ENCODE assay signal across 10 mouse cellular contexts in the genomic region with DNA sequence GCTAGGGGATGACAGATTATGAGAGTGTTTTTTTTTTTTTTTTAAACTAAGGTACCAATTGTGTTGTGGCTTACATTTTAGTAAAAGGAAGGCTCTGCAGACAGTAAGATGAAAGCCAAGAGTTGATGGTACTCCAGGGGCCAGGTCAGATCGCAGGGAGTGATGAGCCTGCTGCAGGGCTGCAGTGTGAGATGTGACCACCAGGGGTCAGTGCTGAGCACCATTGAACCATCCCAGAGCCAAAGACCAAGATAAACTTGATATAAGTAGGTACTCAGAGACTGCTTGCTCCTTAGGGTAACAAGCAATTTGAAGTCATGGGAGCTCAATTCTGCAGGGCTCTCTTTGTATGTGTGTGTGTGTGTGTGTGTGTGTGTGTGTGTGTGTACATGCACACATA. TPM values are rescaled to one million over a fixed set of nuclear protein-coding genes. Genes with fewer than 3 reads are reported as not detected.
DNase-seq lines count a peak whose midpoint lies in the region; ATAC-seq lines count a peak whose summit lies in the region.
"Had no signal": no experiment of that assay in that cellular context is flagged by ENCODE, and none has a peak within 500 bp of the region (broad histone marks: within the 10 kb centered on the region; RNA-seq: fewer than 3 reads in every experiment).

No protein-coding gene starts in this region.

- H3K27ac ChIP-seq in kidney, embryonic 14.5 days (ENCODE audit: low read depth, low read length), result no peak overlapping the region
- H3K27ac ChIP-seq: heart, embryonic 13.5 days had no signal

- no peaks in the 10 kb centered on the region for H3K9me3 ChIP-seq in kidney, embryonic 14.5 days (ENCODE audit: control insufficient read depth, low read length)

- no peak for ATAC-seq in kidney, embryonic 14.5 days (ENCODE audit: low FRiP score, low TSS enrichment)

- 27% methylated on average over 1 of the region's 1 CpGs for WGBS in kidney, embryonic 14.5 days

- H3K27me3 ChIP-seq in kidney, embryonic 14.5 days (ENCODE audit: control insufficient read depth, insufficient read depth, low read length), result no peaks in the 10 kb centered on the region
- H3K27me3 ChIP-seq: heart, embryonic 13.5 days had no signal

- peak; percentile 4 to 45 for DNase-seq in kidney, adult 8-10 months
- peak; percentile 61 for DNase-seq in NIH3T3 (ENCODE audit: low read depth)
- peak; percentile 6 for DNase-seq in c-Kit-positive CD71-positive TER-119-negative erythroid progenitor cells, embryonic 14.5 days (ENCODE audit: low read depth)
- peak; percentile 20 to 61 for DNase-seq in frontal cortex, postnatal 14 days (ENCODE audit: low spot score in 2 of 2)
- DNase-seq in left cerebral cortex, postnatal 25 days (ENCODE audit: low spot score in 2 of 2), result peak; percentile 54 to 55
- DNase-seq in retina, postnatal 1 day, result peak; percentile 60
- DNase-seq in T-cell, adult 2 months (ENCODE audit: low spot score), result no peak

- H3K4me3 ChIP-seq in kidney, embryonic 14.5 days (ENCODE audit: low read length), result no peak overlapping the region
- H3K4me3 ChIP-seq: heart, embryonic 13.5 days; myocyte had no signal

- no peak overlapping the region for H3K4me2 ChIP-seq in kidney, embryonic 14.5 days (replicated peaks; ENCODE audit: low read depth, low read length)
- H3K4me2 ChIP-seq: heart, embryonic 13.5 days had no signal

- H3K9ac ChIP-seq in kidney, embryonic 14.5 days (ENCODE audit: low read depth, low read length), result no peak overlapping the region
- H3K9ac ChIP-seq: heart, embryonic 13.5 days had no signal

- no peaks in the 10 kb centered on the region for H3K4me1 ChIP-seq in kidney, embryonic 14.5 days (ENCODE audit: control insufficient read depth, insufficient read depth, low read length)
- H3K4me1 ChIP-seq: heart, embryonic 13.5 days had no signal

- H3K36me3 ChIP-seq in kidney, embryonic 14.5 days (ENCODE audit: control insufficient read depth, insufficient read depth, low read length), result no peaks in the 10 kb centered on the region
- H3K36me3 ChIP-seq: heart, embryonic 13.5 days had no signal

- intact Hi-C loops in left cerebral cortex, postnatal 25 days (cut with DNase I), result loop anchor here (1.0 kb wide), 1 partner anchor 448 kb away; no protein-coding TSS in a partner anchor

RNA-seq across cellular contexts. Expression of a gene that starts 20.8 kb away (rescaled TPM):
- polyA plus RNA-seq in kidney, embryonic 14.5 days (2014; fragmentation: Nextera tagmentation; extraction: Ambion mirVana), result not detected in 2 replicates
- total RNA-seq in left cerebral cortex, postnatal 25 days (2021), result 1 to 10 TPM; 1.1 to 1.6 TPM
- polyA plus RNA-seq: heart, embryonic 13.5 days; myocyte had no signal

RNA-seq across cellular contexts. Expression of a gene that starts 35.9 kb away (rescaled TPM):
- 0.27 and 0.57 TPM in 2 replicates for polyA plus RNA-seq in kidney, embryonic 14.5 days (2014; fragmentation: Nextera tagmentation; extraction: Ambion mirVana)
- 100 to 1,000 TPM; 130 to 154 TPM for total RNA-seq in left cerebral cortex, postnatal 25 days (2021)
- polyA plus RNA-seq: myocyte had no signal
